Mouse (Mus musculus) embryonic facial prominence, embryonic 11.5 days (tissue): Measurements from ENCODE around the gene Ppp1r11. TPM values are rescaled to one million over a fixed set of nuclear protein-coding genes. Genes with fewer than 3 reads are reported as not detected.
"Not testable (repeated sequence)": the region's sequence is repeated elsewhere in the genome, so short reads cannot be mapped to it uniquely, and the experiment has no call there.

Experiments
- ATAC-seq: fragments of 200-750 bp; cut with Nextera tagmentation; replicated peaks from 2 replicates; pipeline ENCODE4 v1.8.0; 2017; ENCODE audit warnings: low read depth; ENCODE audit not compliant: insufficient number of reproducible peaks, low FRiP score, low TSS enrichment
- DNase-seq: peaks from one replicate; pipeline ENCODE4 v3.0.0-alpha.2; 2015; ENCODE audit warnings: low spot score
- H3K27ac ChIP-seq: fragments of 300-500 bp; sonication (generic); replicated peaks from 2 replicates; pipeline ENCODE4 v1.5.1; 2014; ENCODE audit warnings: mild to moderate bottlenecking, low read depth, low read length, control low read depth
- H3K27me3 ChIP-seq: fragments of 300-500 bp; sonication (generic); 2 replicates; pipeline ENCODE4 v1.6.1; 2014; ENCODE audit warnings: mild to moderate bottlenecking, low read length, moderate library complexity, mixed read lengths; ENCODE audit not compliant: control insufficient read depth, insufficient read depth
- H3K36me3 ChIP-seq: fragments of 300-500 bp; sonication (generic); replicated peaks from 2 replicates; pipeline ENCODE4 v1.6.1; 2014; ENCODE audit warnings: low read depth, mild to moderate bottlenecking, low read length, moderate library complexity, mixed read lengths; ENCODE audit not compliant: control insufficient read depth, insufficient read depth
- H3K4me1 ChIP-seq: fragments of 300-500 bp; sonication (generic); 2 replicates; pipeline ENCODE4 v1.6.1; 2014; ENCODE audit warnings: low read length, mixed read lengths; ENCODE audit not compliant: control insufficient read depth, insufficient read depth
- H3K4me2 ChIP-seq: fragments of 300-500 bp; sonication (generic); 2 replicates; pipeline ENCODE4 v1.6.1; 2014; ENCODE audit warnings: low read depth, mild to moderate bottlenecking, control low read depth, low read length, moderate library complexity
- H3K4me3 ChIP-seq: fragments of 300-500 bp; sonication (generic); 2 replicates; pipeline ENCODE4 v1.5.1; 2014; ENCODE audit warnings: low read depth, low read length, control low read depth
- H3K9ac ChIP-seq: fragments of 300-500 bp; sonication (generic); replicated peaks from 2 replicates; pipeline ENCODE4 v1.6.1; 2014; ENCODE audit warnings: mild to moderate bottlenecking, control low read depth, low read length
- H3K9me3 ChIP-seq: fragments of 300-500 bp; sonication (generic); replicated peaks from 2 replicates; pipeline ENCODE4 v1.6.1; 2016; ENCODE audit warnings: mild to moderate bottlenecking, low read length, inconsistent platforms, mixed read lengths; ENCODE audit not compliant: control insufficient read depth
- WGBS: fragments of 180-500 bp; shearing (Covaris S2); extraction: QIAGEN DNeasy Blood & Tissue Kit; methylation state at CpG from one replicate; pipeline ENCODE4 v1.1.7; 2014; 5-methylcytosine and 5-hydroxymethylcytosine counted together
- polyA plus RNA-seq: library from polyadenylated mRNA; unstranded; fragments of >200 nt; fragmentation: Nextera tagmentation; extraction: Ambion mirVana; gene quantifications from 2 replicates; pipeline ENCODE4 v1.2.1, GENCODE M21; 2014

Ppp1r11 gene
- polyA plus RNA-seq, 1 experiment from 2014 or later, result 136 TPM

- H3K27me3 ChIP-seq, result peaks cover 9% of the 10 kb centered on the region
- H3K4me2 ChIP-seq, result no peak overlapping the region
- WGBS, result 74% methylated on average over 3 of the region's 3 CpGs
- no peak overlapping the region for H3K9ac ChIP-seq
- ATAC-seq (no peak), DNase-seq (no peak)
- H3K4me3 ChIP-seq, result no peak overlapping the region
- H3K4me1 ChIP-seq, result no peaks in the 10 kb centered on the region
- H3K36me3 ChIP-seq, result no peaks in the 10 kb centered on the region
- H3K27ac ChIP-seq, result no peak overlapping the region
- H3K9me3 ChIP-seq, result no peaks in the 10 kb centered on the region
Measured at GRCm38 (mm10) chr17:36992336-36993104, 41.0 kb upstream of the Ppp1r11 start.

- H3K9me3 ChIP-seq, H3K36me3 ChIP-seq, DNase-seq, H3K4me1 ChIP-seq, H3K4me2 ChIP-seq, H3K27ac ChIP-seq, H3K27me3 ChIP-seq, ATAC-seq, H3K9ac ChIP-seq, H3K4me3 ChIP-seq: not testable (repeated sequence)
- 93% methylated on average over 6 of the region's 6 CpGs for WGBS
Measured at GRCm38 (mm10) chr17:36990630-36991029, 39.1 kb upstream of the Ppp1r11 start.

- no peak for ATAC-seq
- DNase-seq, result no peak
- H3K9ac ChIP-seq, result no peak within 1 kb of the TSS
- no peaks in the 10 kb centered on the region for H3K9me3 ChIP-seq
- H3K4me1 ChIP-seq, result no peaks in the 10 kb centered on the region
- H3K4me2 ChIP-seq, result no peak within 1 kb of the TSS
- H3K27ac ChIP-seq, result no peak within 1 kb of the TSS
- no peak within 1 kb of the TSS for H3K4me3 ChIP-seq
- peaks cover 9% of the 10 kb centered on the region for H3K27me3 ChIP-seq
- H3K36me3 ChIP-seq, result no peaks in the 10 kb centered on the region
- WGBS, result 16% methylated on average over 5 of the region's 5 CpGs
Measured at GRCm38 (mm10) chr17:36989437-36989836, 37.9 kb upstream of the Ppp1r11 start, which contains the start of gene H2-M5. H2-M5 (minus strand) TSS chr17:36989537.

GRCm38 (mm10) chr17:36988475-36988874 is 36.9 kb upstream of the Ppp1r11 start:
- Histone ChIP-seq H3K9me3 (no peaks in the 10 kb centered on the region), H3K9ac (no peak overlapping the region), H3K4me3 (no peak overlapping the region), H3K27ac (no peak overlapping the region), H3K4me2 (no peak overlapping the region), H3K27me3 (peaks cover 9% of the 10 kb centered on the region), H3K4me1 (no peaks in the 10 kb centered on the region), H3K36me3 (no peaks in the 10 kb centered on the region)
- 5% methylated on average over 24 of the region's 24 CpGs for WGBS
- DNase-seq, result no peak
- no peak for ATAC-seq

GRCm38 (mm10) chr17:36982253-36983155 is 31.0 kb upstream of the Ppp1r11 start:
- Histone ChIP-seq H3K4me3 (no peak overlapping the region), H3K27me3 (no peaks in the 10 kb centered on the region), H3K4me1 (no peaks in the 10 kb centered on the region), H3K9ac (no peak overlapping the region), H3K9me3 (no peaks in the 10 kb centered on the region), H3K4me2 (no peak overlapping the region), H3K27ac (no peak overlapping the region), H3K36me3 (no peaks in the 10 kb centered on the region)
- no peak for ATAC-seq
- WGBS, result 28% methylated on average over 5 of the region's 5 CpGs
- DNase-seq, result no peak

GRCm38 (mm10) chr17:36981845-36982244 is 30.3 kb upstream of the Ppp1r11 start:
- Histone ChIP-seq H3K27me3 (no peaks in the 10 kb centered on the region), H3K27ac (no peak overlapping the region), H3K4me3 (no peak overlapping the region), H3K36me3 (no peaks in the 10 kb centered on the region), H3K4me2 (no peak overlapping the region; the same call in 1 of the 2 replicates), H3K9me3 (no peaks in the 10 kb centered on the region), H3K9ac (no peak overlapping the region), H3K4me1 (no peaks in the 10 kb centered on the region)
- DNase-seq (no peak), ATAC-seq (no peak)
- WGBS, result 6% methylated on average over 4 of the region's 4 CpGs

GRCm38 (mm10) chr17:36981221-36981813 is 29.8 kb upstream of the Ppp1r11 start, which contains the start of gene 2410137M14Rik:
2410137M14Rik (minus strand) TSS chr17:36981237.
- Histone ChIP-seq H3K9me3 (no peaks in the 10 kb centered on the region), H3K4me1 (no peaks in the 10 kb centered on the region), H3K4me3 (no peak within 1 kb of the TSS), H3K4me2 (peak within 1 kb of the TSS; percentile 27; the same call in 1 of the 2 replicates), H3K27me3 (no peaks in the 10 kb centered on the region), H3K36me3 (no peaks in the 10 kb centered on the region), H3K9ac (no peak within 1 kb of the TSS), H3K27ac (no peak within 1 kb of the TSS)
- DNase-seq (no peak), ATAC-seq (no peak)
- WGBS, result 13% methylated on average over 18 of the region's 18 CpGs
